Mouse (Mus musculus) monocyte, adult 5-6 weeks (primary cell): Measurements from ENCODE around the gene Adap1. TPM values are rescaled to one million over a fixed set of nuclear protein-coding genes. Genes with fewer than 3 reads are reported as not detected.

Experiments
- ATAC-seq: fragments of 153-309, 156-312 bp; replicated peaks from 2 replicates; pipeline ENCODE4 v1.8.0; 2017; ENCODE audit warnings: mild to moderate bottlenecking; ENCODE audit not compliant: low TSS enrichment, insufficient number of reproducible peaks, severe bottlenecking, poor library complexity, low FRiP score
- total RNA-seq: library from RNA; stranded (forward); fragments of 200-1000, 200-491, 200-594 nt; gene quantifications from 3 replicates; pipeline ENCODE4 v1.2.3, GENCODE M21; 2017

Gene Adap1
- total RNA-seq, 1 experiment from 2014 or later = 72.6 TPM

DNA sequence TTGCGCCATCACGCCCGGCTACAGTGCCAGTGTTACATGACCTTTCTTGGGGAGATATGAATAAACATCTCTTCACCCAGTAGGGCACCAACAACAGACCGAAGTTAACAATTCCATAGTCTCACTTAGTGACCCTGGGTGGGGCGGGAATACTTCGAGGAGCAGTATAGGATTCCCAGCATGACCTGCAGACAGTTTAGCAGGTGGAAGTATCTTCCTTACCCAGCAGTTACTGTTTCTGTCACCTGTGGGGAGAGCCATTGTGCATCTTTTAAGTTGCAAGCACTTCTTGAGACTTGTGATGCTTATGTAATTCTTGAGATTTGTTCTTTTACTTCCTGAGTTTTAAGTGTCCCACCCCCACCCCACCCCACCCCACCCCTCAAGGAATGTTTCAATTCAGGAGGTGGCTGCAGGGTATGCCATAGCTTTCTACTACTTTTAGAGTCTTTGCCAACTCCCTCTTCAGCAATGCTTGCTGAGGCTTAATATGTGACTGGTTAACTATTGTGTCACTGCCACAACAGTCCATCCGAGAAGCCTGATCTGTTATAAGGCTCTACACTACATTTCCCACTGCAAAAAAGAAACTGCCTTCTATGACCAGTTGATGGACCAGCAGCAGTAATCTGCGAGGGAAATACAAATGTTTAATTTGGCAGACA, 66.9 kb downstream of the Adap1 start:
- ATAC-seq = no peak

DNA sequence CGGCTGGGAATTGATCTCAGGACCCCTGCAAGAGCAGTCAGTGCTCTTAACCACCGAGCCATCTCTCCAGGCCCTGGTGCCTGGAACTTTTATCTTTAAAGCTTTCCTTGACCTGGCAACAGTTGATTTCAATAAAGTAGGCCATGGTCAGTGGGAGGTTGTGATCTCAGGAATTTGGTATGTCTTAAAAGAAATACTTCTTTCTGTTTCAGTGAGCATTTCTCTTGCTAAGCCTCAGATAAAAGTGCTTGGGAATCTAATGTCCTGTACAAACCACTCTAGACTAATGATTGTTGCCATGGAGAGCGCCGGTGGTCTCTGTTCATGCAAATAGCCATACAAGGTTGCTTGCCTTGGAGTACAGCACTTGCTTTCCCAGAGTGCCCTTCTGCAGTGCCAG, 67.6 kb downstream of the Adap1 start:
- no peak for ATAC-seq

DNA sequence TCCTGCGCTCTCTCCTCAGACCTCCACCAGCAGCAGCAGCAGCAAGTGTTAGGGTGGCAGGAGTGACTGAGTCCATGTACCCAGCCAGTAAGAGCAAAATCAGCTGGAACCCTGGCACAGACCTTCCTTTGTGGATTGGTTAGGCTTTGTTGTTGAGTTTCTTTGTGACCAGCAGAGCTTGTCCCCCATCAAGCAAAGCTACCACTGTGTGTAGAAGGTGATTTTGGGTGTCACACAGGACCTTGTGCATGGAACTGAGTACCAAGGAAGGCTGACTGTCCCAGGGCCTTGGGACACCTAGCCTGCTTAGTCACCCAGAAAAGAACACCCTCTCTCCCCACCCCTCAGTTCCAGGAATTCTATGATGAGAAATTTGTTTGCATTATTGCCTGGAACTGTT, 68.2 kb downstream of the Adap1 start:
- ATAC-seq = no peak

DNA sequence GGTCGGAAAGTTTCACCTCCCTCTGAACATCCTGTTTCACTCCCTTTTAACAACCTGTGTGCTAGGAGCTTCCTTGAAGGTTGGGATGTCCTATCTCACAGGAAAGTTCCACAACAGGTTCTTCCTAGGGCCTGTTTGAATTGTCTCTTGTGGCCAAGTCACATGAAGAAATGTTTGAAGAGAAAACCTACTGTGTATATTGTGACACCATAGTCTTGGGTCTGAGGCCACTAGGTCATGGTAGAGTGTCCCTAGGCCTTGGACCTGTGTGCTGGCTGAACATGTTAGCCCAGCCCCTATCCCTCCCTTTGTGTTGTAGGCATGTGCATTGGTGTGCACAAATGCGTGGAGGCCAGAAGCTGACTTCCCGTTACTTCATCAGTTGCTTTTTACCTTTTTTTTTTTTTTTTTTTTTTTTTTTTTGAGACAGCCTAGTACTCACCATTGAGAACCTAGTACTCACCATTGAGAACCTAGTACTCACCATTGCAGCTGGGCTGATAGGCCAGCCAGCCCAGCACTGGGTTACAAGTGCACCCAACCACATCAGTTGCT, 69.1 kb downstream of the Adap1 start:
- no peak for ATAC-seq

DNA sequence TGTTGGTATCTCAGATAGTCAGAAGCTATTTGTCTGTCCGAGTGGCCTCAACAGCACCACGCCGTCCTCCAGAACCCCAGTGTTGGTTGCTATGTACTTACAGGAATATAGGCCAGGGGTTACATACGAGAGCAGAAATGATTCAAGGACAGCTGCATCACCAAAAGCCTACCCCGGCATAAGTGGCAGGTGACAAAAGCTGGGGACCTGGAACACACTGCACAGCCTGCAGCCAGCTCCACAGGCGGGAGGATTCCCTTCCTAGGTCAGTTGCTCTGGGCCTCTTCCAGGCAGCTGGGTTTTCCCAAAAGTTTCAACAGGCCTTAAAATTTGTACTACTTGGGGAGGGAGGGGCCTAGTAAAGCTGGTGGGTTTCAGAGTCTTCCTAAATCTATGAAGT, 69.6 kb downstream of the Adap1 start:
- no peak for ATAC-seq

DNA sequence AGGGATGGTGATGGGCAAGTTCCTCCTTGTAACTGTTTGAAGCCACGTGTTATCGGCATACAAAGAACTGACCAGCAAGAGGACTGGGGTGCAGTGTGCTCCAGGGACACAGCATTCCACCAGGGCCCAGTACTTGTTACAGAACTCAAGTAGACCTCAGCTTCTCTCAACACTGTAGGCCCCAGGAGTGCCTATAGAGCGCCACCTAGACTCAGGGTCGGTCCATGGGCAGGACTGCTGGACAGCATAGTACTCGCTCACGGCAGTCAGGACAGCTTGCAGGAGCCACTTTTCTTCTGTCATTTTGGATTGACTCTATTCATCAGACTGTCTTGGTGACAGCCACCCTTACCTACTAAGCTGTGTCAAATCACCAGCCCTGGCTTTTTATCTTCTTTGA, 70.5 kb downstream of the Adap1 start:
- no peak for ATAC-seq

DNA sequence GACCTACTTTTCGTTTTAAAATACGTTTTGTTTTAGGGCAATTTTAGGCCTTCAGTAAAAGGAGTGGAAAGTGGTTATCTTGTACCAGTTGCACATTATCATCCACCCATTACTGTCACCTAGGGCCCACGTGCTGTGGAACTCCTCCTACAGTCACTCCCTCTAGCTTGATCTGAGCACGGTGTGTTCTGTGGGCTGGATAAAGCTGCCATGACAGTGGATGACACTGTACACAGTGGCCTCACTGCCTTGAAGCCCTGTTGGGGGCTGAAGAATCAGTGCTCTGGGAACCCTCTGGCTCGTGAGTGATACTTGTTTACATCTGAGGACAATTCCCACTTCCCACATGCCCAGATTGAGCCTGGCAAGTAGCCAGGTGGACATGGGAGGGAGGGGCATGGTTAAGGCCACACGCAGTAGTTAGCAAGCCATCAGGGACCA, 72.1 kb downstream of the Adap1 start:
- 0 out of 2 replicates have a peak, but pooled peaks have one; percentile 2 for ATAC-seq

DNA sequence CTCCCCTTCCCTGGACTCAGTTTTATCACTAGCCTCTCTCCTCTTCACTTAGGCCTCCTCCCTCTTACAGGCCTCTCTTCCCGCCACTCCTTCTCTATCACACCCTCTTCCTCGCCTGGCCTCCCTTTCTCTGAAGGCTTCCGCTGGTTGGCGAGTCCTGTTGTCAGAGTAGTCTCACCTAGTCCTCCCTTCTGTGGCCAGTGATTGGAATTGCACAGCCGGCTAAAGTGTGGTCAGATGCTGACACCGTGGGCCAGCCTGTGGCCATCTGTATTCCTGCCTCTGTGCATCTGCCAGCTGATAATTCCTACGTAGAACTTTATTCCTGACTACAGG, 72.5 kb downstream of the Adap1 start:
- peak; percentile 11 for ATAC-seq

DNA sequence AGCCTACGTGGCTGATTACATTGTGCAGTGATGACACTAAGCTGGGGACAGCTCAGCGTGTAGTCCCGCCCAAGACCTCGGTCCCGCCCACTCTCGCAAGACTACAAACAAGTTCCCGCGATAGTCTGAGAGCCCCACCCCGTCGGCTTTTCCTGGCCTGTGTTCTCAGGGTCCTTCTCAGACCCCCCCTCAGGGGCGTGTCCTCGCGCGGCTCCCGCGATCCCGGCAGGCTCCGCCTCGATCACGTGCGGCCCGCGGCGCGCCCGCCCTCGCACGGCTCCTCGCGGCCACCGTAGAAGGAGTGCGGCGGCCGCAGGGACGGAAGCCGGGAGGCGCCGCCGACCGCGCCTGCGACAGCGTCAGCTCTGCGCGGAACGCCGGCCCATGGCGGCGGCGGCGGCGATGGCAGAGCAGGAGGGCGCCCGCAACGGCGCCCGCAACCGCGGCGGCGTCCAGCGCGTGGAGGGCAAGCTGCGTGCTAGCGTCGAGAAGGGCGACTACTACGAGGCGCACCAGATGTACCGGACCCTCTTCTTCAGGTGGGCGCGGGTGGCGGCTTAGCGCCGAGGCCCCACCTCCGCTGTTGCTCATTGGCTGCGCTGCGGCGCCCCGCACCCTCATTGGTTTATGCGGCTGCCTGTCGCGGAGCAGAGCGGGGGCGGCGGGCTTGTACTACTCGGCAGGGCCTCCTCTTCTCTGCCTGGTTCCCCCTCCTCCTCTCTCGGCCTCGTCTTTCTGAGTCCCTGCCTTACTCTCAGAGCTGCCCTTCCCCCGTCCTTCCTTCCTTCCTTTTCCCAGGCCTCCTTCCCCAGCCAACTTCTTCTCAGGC, 73.1 kb downstream of the Adap1 start, which contains the start of gene Get4:
Get4 (plus strand) TSS at position 244 of the 829 bp plus-strand sequence.
- peak; percentile 82 for ATAC-seq

DNA sequence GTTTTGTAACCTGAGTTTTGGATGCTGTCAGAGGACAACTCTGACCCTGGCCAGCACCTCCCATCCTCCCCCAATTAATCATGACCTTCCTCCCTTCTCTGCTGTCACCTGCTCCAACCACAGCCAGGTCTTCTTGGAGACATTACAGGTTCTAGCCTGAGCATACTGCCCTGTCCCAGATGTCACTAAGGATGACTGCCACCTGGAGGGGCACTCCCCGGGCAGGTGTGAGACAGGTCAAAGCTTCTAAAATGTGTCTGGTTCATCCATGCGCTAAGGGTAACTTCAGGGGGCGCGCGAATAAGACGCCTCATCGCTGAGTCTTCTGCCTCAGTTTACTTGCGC, 73.7 kb downstream of the Adap1 start:
- ATAC-seq = peak; percentile 24

DNA sequence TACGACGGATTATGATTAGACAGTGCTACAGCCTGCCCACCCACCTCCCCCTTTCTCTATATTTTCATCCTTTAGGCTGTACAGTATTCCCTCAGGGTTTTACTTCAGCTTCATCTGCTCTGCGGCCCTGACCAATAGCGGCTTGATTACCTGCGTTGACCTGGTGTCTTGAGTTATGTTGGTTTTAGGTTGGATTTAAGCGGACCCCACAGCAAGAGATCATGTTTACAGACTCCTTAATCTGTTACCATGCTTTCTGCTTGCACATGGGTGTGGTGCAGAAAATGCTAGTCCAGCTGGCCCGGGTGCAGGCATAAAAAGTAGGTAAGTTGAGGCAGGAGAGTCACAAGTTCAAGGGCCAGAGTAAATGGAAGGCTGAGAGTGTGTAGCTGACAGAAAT, 74.1 kb downstream of the Adap1 start:
- no peak for ATAC-seq

DNA sequence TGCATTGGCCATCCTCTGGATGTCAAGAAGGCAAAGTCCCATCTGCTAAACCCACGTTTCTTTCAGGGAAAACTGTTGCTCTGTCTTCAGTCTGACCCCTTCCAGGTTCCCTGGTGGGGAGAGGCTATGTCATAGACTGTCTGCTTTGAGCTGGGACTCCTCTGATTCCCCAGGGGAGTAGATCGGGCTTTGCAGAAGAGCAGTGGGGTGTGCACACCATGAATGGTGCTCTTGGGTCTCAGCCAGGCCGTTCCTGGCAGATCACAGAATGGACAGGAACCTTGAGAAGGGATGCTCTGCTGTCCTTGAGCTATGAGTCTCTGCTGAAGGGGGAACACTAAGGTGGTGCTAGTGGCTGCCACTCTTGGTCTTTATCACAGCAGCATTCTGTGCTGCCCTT, 76.6 kb downstream of the Adap1 start:
- ATAC-seq = no peak

DNA sequence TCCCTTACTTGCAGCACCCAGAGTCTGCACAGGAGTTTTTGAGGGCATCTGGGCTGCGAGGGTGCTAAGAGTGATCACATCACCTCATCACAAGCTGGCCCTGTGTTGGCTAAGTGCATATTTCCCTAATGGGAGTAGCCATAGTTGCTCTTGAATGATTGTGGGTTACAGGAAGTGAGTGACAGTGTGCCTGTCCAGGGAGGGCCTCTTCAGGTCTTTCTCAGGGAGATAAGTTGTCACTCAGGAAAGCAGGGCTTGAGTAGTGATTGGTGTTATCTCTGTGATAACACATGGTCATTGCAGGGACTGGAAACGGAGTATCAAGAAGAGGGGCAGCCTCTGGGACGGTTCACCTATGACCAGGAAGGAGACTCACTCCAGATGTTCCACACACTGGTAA, 77.7 kb downstream of the Adap1 start:
- ATAC-seq = no peak

DNA sequence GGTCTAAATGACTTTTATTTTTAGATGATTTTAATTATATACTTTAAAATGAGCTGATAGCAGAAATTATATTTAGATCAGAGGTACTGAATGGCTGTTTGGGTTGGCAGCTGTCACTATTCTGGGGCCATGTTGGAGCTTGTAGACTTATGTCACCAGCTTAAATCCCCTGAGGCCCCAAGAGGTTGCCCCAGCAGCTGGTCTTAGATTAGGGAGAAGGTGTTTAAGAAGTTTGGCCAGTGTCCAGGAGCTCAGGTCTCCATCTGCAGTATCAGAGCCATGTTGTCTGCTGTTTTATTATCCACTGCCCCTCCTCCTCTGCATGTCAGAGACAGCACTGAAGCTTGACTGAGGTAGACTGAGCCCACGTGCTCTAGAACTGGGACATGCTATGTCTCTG, 82.0 kb downstream of the Adap1 start:
- ATAC-seq = no peak

DNA sequence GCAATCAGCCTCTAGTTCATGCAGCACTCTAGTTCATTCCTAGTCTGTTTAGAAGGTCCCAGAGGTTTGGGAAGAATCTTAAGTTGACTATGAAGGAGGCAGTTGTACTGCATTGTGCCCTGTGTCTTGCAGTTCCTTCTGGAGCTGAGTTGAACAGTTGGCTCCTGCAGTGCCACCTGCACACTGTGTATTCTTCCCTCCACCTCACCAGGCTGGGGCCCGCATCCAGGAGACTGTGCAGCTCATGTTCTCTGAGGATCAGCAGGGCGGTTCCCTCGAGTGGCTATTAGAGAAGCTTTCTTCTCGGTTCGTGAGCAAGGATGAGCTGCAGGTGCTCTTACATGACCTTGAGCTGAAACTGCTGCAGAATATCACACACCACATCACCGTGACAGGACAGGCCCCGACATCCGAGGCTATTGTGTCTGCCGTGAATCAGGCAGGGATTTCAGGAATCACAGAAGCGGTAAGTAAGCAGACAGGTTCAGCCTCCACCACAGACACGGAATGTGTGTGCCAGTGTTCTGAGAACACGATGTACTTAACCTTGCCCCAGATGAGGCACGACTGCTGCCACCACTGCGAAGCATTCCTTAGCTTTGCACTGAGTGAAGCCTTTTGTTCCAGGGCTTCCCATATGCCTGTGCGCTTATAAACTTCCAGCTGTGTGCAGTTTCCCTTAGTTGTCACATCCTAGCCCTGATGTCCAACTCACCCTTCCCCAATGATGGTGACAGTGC, 84.2 kb downstream of the Adap1 start:
- ATAC-seq = no peak

DNA sequence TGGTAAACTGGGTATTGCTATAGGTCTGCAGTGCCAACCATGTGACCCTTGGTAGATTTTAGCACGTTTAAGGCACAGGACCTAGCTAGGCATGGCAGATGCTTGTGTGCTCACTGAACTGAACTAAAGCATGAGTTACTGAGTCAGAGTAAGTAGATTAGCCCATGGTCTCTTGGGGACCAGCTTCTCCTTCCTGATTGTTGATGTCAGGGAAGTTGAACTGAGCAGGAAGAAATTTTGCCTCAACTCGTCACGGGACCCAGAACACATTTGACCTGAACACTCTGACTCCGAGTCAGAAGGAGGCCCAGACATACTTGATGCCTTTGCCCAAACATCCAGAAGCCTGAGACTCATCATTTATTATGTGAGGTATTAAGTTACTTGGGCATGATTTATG, 88.0 kb downstream of the Adap1 start:
- ATAC-seq = no peak

DNA sequence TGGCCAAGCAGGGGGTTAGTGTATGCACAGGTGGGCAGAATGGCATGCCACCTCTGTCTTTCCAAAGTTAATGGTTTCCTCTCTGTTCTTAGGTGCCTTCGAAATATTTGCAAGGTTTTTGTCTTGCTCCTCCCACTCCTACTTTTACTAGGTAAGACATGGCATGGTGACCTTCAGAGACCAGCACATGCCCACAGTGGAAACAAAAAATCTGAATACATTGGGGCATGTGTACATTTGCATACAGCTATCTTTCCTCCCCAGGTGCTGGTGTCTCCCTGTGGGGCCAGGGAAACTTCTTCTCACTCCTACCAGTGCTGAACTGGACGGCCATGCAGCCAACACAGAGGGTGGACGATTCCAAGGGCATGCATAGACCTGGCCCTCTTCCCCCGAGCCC, 91.0 kb downstream of the Adap1 start:
- ATAC-seq = no peak

DNA sequence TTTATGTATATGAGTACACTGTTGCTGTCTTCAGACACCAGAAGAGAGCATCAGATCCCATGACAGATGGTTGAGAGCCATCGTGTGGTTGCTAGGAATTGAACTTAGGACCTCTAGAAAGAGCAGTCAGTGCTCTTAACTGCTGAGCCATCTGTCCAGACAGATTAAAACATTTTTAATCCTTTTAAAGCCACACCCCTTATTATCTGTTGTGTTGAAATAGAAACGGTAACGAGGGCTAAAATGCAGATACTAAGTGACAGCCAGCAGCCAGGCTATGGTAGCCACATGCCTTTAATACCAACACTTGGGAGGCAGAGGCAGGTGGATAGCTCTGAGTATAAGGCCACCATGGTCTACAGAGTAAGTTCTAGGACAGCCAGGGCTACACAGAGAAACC, 93.3 kb downstream of the Adap1 start:
- ATAC-seq = no peak

DNA sequence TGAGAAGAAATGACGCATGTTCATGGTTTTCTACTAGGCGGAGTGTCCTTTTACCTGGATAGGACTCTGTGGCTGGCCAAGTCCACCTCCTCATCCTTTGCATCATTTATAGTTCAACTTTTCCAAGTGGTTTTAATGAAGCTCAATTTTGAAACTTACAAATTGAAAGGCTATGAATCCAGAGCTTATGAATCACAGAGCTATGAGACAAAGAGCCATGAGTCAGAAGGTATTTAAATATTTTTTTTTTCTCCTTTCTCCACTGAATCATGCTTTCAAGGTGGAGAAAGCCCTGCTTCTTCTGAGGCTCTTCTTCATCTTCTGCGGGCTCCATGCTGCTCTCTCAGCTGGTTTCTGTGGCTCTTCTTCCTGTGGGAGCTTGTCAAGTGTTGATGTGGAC, 95.7 kb downstream of the Adap1 start:
- no peak for ATAC-seq
